Mouse (Mus musculus) CH12.LX (cell line): ENCODE data around the gene Usp7.

Experiments
- CHD2 ChIP-seq: IDR thresholded peaks from 2 replicates; pipeline ENCODE4 v1.6.1; 2011; ENCODE audit warnings: low read length, improper control_type of control experiment
- CTCF ChIP-seq, 2 experiments: IDR thresholded peaks in 1 of 2; conservative IDR thresholded peaks in 1 of 2; 2 replicates each; pipeline ENCODE4 v1.5.1; 2011 to 2012; ENCODE audit warnings: low read depth in 2 of 2, low read length in 2 of 2, improper control_type of control experiment in 1 of 2, inconsistent platforms in 1 of 2, mild to moderate bottlenecking in 1 of 2, moderate library complexity in 1 of 2
- ETS1 ChIP-seq: conservative IDR thresholded peaks from 2 replicates; pipeline ENCODE4 v1.6.1; 2012; ENCODE audit warnings: low read depth, mild to moderate bottlenecking, inconsistent platforms, low read length, improper control_type of control experiment, moderate library complexity
- JUND ChIP-seq: conservative IDR thresholded peaks from 2 replicates; pipeline ENCODE4 v1.6.1; 2011; ENCODE audit warnings: low read depth, low read length, improper control_type of control experiment
- KAT2A ChIP-seq: IDR thresholded peaks from 2 replicates; pipeline ENCODE4 v1.6.1; 2012; ENCODE audit warnings: low read length, improper control_type of control experiment, inconsistent platforms; ENCODE audit not compliant: insufficient replicate concordance
- POLR2A ChIP-seq: IDR thresholded peaks from 2 replicates; pipeline ENCODE4 v1.6.1; 2011; ENCODE audit warnings: low read depth, mild to moderate bottlenecking, improper control_type of control experiment, low read length
- RCOR1 ChIP-seq: conservative IDR thresholded peaks from 2 replicates; pipeline ENCODE4 v1.6.1; 2012; ENCODE audit warnings: low read depth, mild to moderate bottlenecking, inconsistent platforms, low read length, improper control_type of control experiment
- TCF12 ChIP-seq: IDR thresholded peaks from 2 replicates; pipeline ENCODE4 v1.6.1; 2014; ENCODE audit warnings: low read depth, mild to moderate bottlenecking, inconsistent platforms, low read length, improper control_type of control experiment
- ZC3H11A ChIP-seq: IDR thresholded peaks from 2 replicates; pipeline ENCODE4 v1.6.1; 2012; ENCODE audit warnings: low read depth, mild to moderate bottlenecking, inconsistent platforms, low read length, improper control_type of control experiment
- ZMIZ1 ChIP-seq: IDR thresholded peaks from 2 replicates; pipeline ENCODE4 v1.6.1; 2012; ENCODE audit warnings: low read depth, mild to moderate bottlenecking, inconsistent platforms, low read length, improper control_type of control experiment

GRCm38 (mm10) chr16:8691206-8691605 lies 100.9 kb downstream of the Usp7 start:
- TF ChIP-seq CTCF (conservative IDR thresholded peaks at IDR 0.05 in 1 of 2, IDR thresholded peaks at IDR 0.05 in 1 of 2; ENCODE audit: low read depth in 2 of 2, low read length in 2 of 2) (no peak), ZMIZ1 (no peak), TCF12 (no peak), ZC3H11A (no peak), KAT2A (no peak), POLR2A (no peak), JUND (no peak), RCOR1 (no peak), ETS1 (no peak), CHD2 (no peak)
